Mouse (Mus musculus) adipocyte (in vitro differentiated cells): ENCODE measurements around the gene Adam11.

ENCODE experiments used
- DNase-seq: peaks from one replicate; pipeline ENCODE4 v3.0.0-alpha.2; 2016; ENCODE audit warnings: low spot score

The Adam11 gene

DNA sequence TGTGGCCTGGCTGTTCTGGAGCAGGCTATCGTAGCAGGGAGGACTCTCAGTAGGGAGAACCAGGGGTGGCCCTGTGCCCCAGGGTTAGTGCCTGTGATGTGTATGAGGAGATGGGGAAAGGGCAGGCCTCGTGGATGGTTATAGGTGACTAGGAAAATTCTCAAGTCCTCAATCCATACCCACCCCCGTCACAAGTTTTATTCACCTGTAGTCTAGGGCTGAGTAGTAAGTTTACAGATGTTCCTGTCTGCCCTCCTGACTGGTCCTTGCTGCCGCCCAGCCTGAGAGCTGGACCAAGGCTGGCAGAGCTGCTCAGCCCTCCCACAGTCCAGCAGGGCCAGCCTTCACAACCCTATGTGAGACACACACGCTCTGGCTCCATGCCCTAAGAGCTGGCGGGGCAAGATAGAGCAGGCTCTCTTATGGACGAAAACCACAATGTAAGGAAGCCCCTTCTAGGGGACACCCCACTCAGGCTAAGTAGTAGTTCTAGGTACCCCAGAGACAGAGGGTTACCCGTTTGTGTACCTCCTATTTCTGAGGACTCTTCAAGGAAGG lies 17.9 kb downstream of the Adam11 start:
- no peak for DNase-seq

DNA sequence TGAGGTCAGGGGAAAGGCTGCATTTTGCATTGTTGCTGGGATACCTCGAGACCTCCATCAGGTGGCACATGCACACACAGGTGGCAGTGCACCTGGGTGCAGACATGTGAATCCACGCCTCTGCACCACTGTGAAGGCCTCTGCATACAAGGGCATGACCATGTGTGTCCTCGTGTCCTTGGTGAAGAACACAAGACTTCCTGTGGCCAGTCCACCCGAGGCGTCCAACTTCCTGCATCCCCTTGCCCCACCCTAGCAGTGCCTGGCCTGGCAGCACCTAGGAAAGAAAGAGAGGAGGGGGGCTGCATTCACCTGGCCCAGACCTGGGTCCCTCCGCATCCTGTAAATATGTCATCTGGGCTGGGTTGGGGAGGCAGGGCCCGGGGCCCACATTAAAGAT lies 18.6 kb downstream of the Adam11 start:
- DNase-seq = no peak

DNA sequence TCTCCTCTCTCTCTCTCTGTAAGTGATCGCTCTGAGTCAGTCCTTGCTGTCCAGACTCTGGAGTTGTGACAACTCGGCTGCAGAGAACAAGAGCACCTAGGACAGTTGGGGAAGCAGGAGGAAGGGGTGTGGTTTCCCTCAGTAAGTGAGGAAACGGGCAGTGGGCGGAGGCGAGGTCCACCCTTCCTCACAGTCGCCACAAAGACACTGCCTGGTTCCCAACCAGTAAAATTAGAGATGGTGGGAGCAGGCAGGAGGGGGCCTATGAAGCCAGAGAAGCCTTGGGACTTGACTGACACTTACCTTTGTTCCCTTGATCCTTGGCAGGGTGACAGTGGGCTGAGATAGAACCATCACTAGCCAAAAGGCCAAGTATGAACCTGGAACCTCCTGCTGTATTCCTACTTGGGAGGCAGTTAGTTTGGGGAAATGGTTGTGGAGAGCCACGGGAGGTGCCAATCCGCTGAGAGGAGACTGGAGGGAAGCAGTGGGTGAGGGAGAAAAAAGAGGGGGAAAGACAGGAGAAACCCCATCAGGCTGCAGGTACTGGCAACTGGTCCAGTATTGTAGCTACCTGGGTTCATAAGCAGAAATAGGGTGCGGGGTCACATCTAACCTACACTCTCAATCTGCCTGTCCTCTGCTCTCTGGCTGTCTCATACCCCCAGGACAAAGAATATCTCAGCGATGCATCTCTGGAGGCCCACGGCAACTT lies 19.2 kb downstream of the Adam11 start:
- no peak for DNase-seq

DNA sequence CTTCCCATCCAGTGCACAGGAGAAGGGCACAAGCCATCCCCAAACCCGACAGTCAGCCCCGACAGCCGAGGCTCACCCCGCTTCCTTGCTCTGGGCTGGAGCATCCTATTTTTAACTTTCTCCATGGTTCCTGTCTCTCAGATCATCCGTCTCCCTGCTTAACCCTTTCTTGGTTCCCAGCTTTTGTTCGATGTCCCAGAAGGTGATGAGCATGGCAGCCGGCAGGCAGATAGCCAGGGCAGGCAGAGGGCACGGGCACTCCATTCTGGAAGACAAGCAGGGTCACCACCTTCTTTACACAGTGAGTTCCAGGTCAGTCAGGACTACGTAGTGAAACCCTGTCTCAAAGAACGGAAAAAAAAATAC lies 19.7 kb downstream of the Adam11 start:
- no peak for DNase-seq

DNA sequence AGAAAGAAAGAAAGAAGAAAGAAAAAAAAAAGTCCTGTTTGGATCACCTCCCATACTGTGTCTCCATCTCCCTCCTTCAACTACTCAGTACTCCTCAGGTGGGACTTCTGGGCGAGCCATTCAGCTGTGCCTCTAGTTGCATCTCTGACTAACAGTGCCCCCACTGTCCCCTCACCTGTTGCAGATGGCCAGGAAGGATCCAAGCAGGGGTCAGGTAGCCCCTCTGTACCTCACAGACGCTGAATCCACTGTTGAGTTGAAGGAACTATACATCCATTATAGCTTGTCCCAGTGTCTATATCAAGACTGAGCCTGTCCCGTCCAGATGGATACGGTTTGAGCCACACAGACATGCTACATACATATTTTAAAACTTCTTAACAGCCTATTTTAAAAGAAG lies 20.3 kb downstream of the Adam11 start:
- DNase-seq = no peak

DNA sequence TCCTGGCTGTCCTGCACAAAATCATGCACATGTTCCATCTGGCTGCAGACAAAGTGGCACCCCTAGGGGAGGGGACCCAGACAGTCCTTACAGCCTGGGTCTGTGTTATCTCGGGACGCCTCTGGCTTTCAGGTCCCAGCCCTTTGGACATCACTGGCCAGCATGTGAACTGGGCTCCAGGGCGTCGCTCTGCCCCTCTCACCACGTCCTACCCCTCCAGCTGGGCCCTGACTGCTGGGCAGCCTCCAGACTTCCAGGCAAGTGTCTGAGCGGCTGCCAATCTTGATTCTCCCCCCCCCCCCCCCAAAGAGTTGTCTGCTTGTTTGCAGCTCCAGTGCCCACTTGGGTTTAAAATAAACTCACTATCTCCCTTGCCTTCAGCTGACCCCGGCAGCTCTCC lies 22.2 kb downstream of the Adam11 start:
- no peak for DNase-seq

DNA sequence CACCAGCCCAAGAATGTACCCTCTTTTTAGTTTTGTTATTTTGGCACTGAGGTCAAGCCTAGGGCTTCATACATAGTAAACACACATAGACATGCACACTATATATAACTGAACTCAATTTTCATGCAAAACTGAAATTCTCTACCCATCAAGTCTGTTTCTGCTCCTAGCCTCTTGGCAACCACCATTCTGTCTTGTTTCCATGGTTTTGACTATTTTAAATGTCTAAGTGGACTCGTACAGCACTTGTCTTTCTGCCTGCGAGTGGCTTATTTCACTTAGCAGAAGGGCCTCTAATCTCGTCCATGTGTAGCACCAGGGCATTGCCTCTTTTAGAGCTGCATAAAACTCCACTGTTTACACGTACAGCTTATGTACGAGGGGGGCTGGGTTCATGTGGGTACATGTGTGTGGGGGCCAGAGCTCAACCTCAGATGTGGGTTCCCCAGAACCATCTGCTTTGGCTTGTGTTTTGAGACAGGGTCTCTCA lies 26.5 kb downstream of the Adam11 start:
- no peak for DNase-seq

DNA sequence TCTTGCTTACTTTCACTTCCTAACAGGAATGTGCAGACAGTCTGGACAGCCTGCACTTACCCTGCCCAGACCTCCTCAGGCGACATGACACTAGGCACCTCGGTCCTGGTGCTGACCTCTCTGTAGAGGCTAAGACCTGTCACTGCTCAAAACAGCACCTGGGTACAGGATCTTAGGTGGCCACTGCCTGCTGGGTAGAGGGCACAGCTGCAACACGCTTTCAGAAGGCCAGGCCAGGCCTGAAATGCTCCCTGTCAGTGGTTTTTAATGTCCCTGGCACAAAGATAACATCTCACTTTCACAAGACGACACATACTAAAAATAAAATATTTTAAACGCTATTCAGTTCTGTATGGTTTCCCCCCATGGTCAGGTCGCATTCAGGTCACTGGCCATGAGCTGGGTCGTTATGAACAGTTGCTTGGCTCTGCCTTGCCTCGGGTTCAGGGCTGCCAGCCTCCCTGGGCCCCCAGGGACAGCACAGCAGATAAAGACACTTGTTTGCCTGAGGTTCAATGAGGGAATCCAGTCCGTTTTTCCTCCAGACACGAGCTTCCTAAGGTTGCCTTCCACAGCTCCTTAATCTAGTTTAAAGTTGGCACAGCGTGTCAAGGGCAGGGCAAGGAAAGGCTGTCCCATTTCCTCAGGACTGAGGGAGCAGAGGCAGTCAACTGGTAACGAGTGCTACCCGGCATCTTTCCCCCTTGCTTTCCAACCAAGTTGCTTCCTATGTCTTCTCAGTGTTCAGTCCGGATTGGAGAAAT lies 30.6 kb downstream of the Adam11 start:
- DNase-seq = peak; percentile 21

DNA sequence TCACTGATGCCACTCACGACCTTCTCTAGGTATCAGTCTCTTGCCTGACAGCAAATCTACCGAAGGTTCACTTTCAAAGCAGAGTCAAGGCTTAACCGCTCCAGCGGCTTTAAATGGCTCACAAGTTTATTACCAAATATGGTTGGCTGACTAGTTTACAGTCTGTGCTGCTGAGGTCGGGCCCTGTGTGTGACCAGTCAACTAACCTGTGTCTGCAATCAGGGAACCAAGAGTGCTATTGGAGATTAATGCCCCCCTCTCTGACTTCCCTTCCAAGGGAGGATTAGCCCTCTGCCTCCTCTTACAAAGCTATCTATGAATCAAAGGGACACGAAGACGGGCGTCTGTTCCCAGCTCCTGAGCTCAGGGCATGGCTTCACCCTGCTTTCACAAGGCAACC lies 32.9 kb downstream of the Adam11 start:
- no peak for DNase-seq

DNA sequence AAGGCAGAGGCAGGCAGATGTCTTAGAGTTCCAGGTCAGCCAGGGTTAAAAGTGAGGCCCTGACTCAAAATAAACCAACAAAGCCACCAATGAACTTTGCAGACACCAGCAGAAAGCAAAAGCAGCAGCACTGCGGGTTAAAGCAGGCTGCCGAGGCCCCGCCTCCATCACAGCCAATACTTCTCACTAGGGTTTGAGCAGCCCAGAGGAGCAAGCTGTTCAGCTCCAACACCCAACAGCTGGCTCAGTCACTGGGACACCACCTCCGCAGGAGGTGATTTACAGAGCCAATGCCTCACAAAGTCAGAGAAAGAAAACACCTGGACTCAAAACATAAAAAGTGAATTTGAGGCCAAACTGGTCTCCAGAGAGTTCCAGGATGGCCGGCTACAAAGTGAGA lies 42.2 kb downstream of the Adam11 start:
- no peak for DNase-seq

DNA sequence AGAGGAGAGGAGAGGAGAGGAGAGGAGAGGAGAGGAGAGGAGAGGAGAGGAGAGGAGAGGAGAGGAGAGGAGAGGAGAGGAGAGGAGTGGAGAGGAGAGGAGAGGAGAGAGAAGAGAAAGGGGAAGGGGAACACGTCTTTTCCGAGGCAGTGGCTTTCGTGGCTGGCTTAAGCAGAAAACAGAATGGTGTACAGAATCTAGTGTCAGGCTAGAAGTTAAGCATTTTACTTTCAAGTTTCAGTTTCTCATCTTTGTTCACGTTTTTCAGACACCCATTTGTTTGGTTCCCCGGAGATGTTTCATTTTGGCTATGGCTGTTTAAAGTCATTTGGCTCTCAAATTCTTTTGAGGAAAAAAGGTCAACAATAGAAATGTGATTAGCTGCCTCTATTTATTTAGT lies 47.0 kb downstream of the Adam11 start:
- no peak for DNase-seq

DNA sequence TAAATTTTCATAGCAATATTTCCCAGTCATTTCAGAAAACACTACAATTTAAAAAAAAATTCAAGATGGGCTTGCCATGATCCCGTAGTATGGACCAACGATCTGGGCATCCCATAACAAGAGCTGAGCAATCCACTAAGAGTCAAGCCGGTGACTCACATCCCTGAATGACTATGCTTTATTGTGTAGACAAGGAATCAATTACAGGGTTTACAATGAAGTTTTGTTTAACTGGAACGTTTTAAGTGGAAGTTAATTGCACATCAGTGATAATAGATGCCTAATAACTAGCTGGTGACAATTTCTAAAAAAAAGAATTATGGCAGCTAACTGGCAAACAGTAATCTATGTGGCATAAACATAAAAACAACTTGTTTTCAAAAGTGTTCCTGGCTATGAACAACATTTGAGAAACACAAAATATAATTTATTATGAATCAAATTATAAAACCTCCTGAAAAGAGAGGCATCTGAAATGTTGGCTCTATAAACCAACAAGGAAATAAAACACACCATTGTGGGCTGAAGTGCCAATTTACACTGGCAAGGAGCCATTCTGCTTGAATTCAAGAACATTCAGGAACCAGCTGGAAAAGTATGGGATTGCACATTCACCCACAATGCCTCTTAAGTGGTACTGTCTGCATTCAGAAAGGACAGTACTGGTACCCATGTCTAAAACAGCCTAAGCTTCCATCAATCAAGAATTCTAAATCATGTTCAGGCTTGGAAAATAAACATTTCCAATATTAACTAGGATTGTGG lies 49.7 kb downstream of the Adam11 start:
- DNase-seq = peak; percentile 85

DNA sequence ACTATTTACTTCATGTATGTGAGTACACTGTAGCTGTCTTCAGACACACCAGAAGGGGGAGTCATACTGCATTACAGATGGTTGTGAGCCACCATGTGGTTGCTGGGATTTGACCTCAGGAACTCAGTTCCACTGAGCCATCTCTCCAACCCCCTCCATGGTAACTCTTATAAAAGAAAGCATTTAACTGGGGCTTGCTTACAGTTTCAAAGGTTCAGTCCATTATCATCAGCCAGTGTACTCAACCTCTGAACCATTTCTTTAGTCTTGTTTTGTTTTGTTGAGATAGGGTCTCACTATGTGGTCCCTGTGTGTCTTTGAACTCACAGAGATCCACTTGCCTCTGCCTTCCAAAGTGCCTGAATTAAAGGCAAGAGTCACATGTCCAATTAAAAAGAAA lies 53.6 kb downstream of the Adam11 start:
- DNase-seq = no peak

DNA sequence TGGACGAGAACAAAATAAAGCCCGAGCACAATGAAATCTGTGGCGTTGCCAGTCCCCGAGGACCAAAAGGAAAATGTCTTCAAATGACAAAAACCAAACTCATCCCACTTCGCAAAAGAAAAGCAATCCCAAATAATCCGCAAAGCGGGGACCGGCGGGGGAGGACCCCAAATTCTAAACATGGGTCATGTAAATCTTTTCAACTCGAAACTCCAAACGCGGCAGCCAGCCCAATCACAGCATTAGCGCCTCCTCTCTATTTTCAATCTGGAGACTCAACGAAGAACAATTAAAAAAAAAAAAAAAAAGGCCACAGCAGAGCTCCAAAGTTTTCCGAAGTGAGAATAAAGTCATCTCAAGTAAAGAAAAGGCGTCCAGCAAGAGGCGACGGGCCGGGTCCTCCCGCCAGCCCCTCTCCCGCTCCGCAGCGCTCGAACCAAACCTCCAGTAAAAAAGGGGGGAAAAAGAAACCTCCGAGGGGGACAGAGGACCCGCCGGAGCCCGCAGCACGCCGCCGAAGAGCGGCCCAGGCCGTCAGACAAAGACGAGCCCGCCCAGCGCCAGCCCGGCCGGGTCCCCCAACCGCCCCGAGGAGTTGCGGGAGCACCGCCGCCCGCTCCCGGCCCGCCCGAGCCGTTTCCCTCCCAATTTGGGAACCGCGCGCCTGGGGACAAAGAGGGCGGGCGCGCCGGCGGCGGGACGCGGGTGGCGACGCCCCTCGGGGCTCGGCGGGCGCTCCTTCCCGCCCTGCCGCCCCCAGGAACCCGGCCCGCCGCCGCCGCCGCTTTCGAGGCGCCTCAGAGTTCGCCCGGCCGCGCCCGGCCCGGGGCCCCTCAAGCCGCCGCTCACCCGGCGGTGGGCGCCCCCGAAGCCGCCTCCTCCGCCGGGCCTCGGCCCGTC lies 57.1 kb downstream of the Adam11 start:
- peak; percentile 64 for DNase-seq

DNA sequence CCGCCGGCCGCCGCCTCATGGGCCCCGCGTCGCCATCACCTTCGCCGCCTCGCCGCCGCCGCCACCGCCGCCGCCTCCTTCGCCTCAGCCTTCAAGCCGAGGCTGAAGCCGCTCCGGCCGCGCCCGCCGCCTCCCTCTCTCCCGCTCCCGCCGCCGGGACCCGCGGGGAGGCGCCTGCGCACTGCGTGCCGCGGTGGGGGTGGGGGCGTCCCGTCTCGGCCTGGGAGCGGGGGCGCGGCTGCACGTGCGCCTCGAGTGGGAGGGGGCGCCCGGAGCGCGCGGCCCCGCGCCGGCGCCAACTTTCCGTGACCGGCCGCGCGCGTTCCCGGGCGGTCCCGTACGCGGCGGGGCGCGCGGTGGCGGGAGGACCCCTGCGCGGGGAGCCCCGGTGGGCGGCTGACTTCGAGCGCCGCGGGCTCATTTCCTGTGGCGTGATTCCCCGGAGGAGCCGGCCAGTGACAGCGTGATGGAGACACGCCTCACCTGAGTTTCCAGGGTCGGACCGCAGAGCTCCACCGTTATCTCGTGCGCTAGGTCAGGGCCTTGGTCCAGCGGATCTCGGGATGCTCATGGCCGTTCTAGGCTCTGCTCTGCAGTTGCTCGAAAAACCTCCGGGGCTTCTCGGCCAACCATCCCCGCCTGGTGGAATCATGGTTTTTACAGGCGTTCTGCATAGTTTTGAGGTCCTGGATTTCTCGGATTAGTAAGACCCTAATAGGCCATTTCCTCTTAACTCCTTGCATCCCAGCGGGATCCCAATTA lies 58.0 kb downstream of the Adam11 start, which contains the start of gene Gjc1:
Gjc1 (minus strand) TSS at position 680 of the 762 bp plus-strand sequence.
- peak; percentile 69 for DNase-seq

DNA sequence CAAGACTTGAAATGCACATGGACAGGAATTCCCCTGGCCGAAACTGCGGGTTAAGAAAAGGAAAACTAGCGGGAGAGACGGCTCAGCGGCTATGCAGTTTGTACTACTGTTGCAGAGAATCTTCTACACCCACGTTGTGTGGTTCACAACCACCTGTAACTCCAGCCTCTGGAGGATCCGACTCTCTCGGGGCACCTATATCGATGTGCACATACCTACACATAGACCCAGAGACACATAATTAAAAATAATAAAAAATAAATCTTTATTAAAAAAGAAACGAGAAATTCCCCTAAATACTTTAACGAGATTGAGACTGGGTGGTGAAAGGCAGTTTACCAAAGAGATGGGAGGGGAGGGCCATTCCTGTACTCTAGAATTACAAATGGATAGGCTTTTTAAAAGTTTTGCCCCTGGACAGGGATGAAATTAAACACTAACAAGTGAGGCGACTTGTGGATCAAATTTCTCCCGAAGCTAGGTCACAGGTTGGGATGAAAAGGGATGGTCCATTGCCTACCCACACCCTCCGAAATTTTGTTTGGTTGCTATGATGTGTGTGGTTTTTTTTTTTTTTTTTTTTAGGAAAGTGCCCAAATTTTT lies 58.6 kb downstream of the Adam11 start:
- DNase-seq = no peak

DNA sequence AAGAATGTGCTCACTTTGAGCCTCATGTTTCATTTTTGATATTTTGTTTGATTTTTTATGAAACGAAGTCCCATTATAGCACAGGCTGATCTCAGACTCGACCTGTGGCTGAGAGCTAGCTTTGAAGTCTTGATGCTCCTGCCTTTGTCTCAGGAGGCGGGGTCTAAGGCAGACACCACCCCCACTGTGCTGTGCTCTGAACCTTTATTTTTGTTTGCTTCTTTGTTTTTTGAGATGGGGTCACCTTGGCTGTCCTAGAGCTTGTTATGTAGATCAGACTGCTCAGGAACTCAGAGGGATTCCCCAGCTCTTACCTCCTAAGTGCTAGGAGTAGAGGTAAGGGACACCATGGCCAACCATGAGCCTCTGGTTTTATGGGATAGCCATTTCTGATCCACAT lies 59.2 kb downstream of the Adam11 start:
- no peak for DNase-seq

DNA sequence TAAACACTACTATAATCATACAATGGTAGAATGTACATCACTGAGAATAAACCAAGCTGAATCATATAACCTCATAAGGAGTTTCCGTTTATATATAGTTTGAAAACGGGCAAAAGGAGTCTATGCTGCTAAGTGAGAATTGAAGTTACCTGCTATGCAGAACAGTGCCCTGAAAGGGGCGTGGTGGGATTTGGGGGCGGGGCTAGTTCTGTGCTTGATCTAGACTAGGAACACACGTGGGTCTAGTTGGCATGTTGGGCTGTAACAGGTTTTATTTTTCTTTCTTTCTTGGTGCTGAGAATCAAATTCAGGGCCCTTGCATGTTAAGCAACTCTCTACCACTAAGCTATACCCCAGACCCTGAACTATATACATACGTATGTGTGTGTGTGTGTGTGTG lies 60.0 kb downstream of the Adam11 start:
- no peak for DNase-seq

DNA sequence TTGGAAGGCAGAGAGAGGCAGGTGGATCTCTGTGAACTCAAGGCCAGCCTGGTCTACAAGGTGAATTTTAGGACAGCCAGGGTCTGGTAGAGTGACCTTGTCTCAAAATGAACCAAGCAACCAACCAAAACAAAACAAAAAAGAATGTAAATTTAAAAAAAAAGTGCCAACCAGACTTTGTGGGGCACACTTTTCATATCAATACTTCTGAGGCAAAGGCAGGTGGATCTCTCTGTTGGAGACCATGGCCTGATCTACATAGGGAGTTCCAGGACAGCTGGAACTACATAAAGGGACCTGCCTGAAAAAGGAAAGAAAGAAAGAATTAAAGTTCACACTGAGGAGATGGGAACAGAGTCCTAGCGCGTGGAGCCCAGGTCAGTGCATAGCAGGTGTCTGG lies 65.2 kb downstream of the Adam11 start:
- DNase-seq = no peak

DNA sequence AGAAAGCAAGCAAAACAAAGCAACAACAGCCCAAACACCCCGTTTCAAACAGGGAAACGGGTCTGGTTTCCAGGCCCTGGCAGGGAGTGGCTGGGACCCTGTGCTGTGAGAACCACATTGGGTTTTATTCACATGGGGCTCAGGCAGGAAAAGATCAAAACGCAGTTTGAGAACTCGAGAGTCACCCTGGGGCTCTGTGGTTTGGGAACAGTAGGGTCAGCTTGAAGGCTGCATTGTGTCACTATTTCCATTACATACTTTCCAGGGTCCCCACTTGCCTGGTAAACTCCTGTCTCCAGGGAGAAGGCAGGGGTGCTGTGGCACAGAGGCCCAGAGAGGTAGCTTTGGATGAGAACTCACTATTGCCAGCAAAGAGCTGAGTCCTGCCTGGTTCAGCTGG lies 65.9 kb downstream of the Adam11 start:
- no peak for DNase-seq
